Mouse (Mus musculus): ENCODE data around the gene Tnfaip1.

- TF ChIP-seq CTCF (conservative IDR thresholded peaks at IDR 0.05 in 1 of 2, IDR thresholded peaks at IDR 0.05 in 1 of 2; ENCODE audit: low read depth in 2 of 2, low read length in 2 of 2) (no peak), TBP (conservative IDR thresholded peaks at IDR 0.05; ENCODE audit: low read depth, low read length) (no peak), MAX (IDR thresholded peaks at IDR 0.05; ENCODE audit: low read length) (no peak), EP300 (IDR thresholded peaks at IDR 0.05; ENCODE audit: low read length) (no peak), ZNF384 (IDR thresholded peaks at IDR 0.05; ENCODE audit: low read depth, low read length) (no peak), BHLHE40 (IDR thresholded peaks at IDR 0.05; ENCODE audit: low read depth, low read length) (no peak), POLR2AphosphoS2 (IDR thresholded peaks at IDR 0.05; ENCODE audit: low read depth, low read length) (no peak), MEF2A (IDR thresholded peaks at IDR 0.05; ENCODE audit: borderline replicate concordance, low read depth, low read length) (no peak), POLR2A (IDR thresholded peaks at IDR 0.05; ENCODE audit: low read depth, low read length) (no peak), SIN3A (IDR thresholded peaks at IDR 0.05; ENCODE audit: low read length) (no peak; the same call in 1 of the 2 replicates), MXI1 (IDR thresholded peaks at IDR 0.05; ENCODE audit: low read depth, low read length) (no peak), ZMIZ1 (IDR thresholded peaks at IDR 0.05; ENCODE audit: low read depth, low read length) (no peak), ETS1 (conservative IDR thresholded peaks at IDR 0.05; ENCODE audit: low read depth, low read length) (no peak), UBTF (IDR thresholded peaks at IDR 0.05; ENCODE audit: low read depth, low read length) (no peak)
Observed at GRCm38 (mm10) chr11:78513106-78513790, 22.9 kb downstream of the Tnfaip1 start.
